Mouse (Mus musculus): ENCODE results near the gene Methig1. TPM values are rescaled to one million over a fixed set of nuclear protein-coding genes. Genes with fewer than 3 reads are reported as not detected.

Gene Methig1
- total RNA-seq, 2 experiments from 2014 or later = 0.68 TPM; not detected in 1

DNA sequence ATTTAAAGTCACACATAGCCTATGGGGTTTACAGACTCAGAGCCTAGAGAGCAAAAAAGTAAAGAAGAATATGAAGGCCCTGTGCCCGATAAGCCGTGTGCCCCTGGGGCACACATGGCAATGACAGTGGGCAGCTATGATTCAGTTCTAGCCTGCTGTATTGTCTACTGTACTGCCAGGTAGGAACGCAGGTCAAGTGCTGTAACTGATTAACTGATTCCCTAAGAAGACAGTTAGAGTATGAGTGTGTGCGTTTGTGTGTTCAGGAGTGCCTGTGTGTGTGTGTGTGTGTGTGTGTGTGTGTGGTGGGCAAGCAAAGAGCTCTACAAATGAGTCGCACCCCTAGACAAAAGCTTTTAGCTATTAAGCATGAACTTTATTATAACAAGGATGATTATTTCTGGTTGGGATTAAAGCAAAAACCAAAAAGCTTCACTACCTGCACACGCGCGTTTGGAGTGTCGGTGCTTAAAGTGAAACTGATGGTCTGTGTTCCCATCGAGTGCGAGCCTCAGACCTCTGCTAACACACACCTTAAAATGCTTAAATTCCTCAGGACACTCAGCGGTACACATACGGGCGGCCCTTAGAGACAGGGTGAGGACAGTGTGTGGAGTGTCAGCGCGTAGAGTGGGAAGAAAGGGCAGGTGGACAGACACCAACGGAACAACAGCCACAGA is 34.7 kb downstream of the Methig1 start:
- H3K27ac ChIP-seq = no peak overlapping the region
- no peak overlapping the region for H3K4me3 ChIP-seq
- intact Hi-C loops (cut with DNase I) = no loop called here
- TF ChIP-seq CTCF (IDR thresholded peaks at IDR 0.05) = no peak
- no peak for DNase-seq (ENCODE audit: extremely low spot score in 1 of 2, low spot score in 2 of 2)

DNA sequence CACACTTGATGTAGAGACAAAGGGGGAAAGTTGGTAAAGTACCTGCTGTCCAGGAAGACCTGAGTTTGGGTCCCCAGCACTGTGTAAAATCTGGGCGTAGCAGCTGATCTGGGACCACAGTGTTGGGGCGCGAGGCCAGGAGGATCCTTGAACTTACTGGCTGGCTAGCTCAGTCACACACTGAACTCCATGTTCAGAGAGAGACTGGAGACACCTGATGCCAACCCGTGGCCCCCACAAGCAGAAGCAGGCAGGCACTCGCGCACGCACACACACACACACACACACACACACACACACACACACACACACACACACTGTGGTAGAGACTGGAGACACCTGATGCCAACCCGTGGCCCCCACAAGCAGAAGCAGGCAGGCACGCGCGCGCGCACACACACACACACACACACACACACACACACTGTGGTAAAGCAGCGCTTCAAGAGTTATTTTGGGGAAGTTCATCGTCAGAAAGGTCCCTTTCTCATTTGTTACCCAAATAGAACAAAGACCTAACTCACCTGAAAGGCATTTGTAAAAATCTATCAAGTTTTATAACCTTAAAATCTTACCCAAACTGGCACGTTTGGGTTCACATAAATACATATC is 35.4 kb downstream of the Methig1 start:
- no peak for DNase-seq (ENCODE audit: extremely low spot score in 1 of 2, low spot score in 2 of 2)
- no peak overlapping the region for H3K4me3 ChIP-seq
- H3K27ac ChIP-seq = no peak overlapping the region
- intact Hi-C loops (cut with DNase I) = no loop called here
- TF ChIP-seq CTCF (IDR thresholded peaks at IDR 0.05) = no peak

DNA sequence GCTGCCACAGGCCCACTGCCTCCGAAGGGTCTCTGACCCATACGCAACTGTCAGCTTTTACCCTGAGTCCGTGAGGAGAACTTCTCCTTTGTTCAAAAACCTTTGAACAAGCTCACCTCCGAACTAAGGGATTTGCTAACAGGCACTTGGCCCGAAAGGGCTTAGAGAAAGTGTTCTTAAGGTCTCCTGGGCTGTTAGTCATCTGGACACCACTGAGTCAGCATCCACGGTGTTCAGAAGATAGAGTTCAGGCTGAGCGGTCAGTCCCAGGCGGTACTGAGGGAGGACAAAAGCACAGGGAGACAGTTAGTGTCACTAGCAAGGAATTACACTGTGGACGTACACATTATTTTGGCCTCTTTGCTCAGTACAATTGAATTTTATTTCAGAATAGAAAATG is 35.9 kb downstream of the Methig1 start:
- DNase-seq (ENCODE audit: extremely low spot score in 1 of 2, low spot score in 2 of 2) = no peak
- TF ChIP-seq CTCF (IDR thresholded peaks at IDR 0.05) = no peak
- no peak overlapping the region for H3K4me3 ChIP-seq
- intact Hi-C loops (cut with DNase I) = no loop called here
- H3K27ac ChIP-seq = no peak overlapping the region

DNA sequence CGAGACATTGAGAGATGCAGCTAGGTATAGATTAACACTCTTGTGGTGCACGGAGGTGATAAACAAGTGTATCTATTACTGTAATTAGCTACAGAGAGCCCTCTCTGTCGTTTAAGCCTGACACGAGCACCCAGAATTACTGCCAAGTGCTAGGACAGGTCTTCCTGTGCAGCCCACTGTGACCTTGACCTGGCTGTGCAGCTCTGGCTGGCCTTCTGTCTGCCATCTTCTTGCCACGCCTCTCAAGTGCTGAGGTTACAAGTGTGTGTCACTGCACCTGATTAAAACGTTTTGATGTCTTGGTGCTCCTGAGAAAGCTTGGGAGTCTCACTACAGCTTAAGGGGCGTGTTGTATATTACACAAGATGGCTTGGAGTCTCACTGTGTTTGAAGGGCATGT is 38.1 kb downstream of the Methig1 start:
- TF ChIP-seq CTCF (IDR thresholded peaks at IDR 0.05) = no peak
- Histone ChIP-seq H3K4me3 (no peak overlapping the region), H3K27ac (no peak overlapping the region)
- no peak for DNase-seq (ENCODE audit: extremely low spot score in 1 of 2, low spot score in 2 of 2)
- intact Hi-C loops (cut with DNase I) = no loop called here

DNA sequence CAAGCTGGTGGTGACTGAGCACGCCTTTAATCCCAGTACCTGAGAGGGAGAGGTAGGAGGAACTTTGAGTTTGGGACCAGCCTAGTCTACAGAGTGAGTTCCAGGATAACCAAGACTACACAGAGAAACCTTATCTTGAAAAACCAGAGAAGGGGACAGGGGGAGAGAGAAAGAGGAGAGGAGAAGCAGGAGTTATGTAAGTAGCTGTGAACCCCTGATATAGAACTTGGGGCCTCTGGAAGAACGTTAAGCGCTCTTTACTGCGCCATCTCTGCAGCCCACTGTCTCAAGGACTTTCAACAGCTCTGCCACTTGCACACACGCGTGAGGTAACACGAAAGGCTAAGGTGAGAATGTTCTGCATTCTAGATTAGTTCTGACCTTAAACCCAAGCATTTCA is 38.6 kb downstream of the Methig1 start:
- Histone ChIP-seq H3K4me3 (no peak overlapping the region), H3K27ac (no peak overlapping the region)
- intact Hi-C loops (cut with DNase I) = no loop called here
- TF ChIP-seq CTCF (IDR thresholded peaks at IDR 0.05) = no peak
- no peak for DNase-seq (ENCODE audit: extremely low spot score in 1 of 2, low spot score in 2 of 2)

- no peak for DNase-seq (ENCODE audit: extremely low spot score in 1 of 2, low spot score in 2 of 2)
- no peak for TF ChIP-seq CTCF (IDR thresholded peaks at IDR 0.05)
- intact Hi-C loops (cut with DNase I) = no loop called here
Measured at GRCm38 (mm10) chr15:100393016-100393415, 40.1 kb downstream of the Methig1 start.

GRCm38 (mm10) chr15:100395561-100395960 is 42.6 kb downstream of the Methig1 start:
- TF ChIP-seq CTCF (IDR thresholded peaks at IDR 0.05) = peak; percentile 4; the same call in 1 of the 2 replicates
- DNase-seq (ENCODE audit: extremely low spot score in 1 of 2, low spot score in 2 of 2) = no peak
- Histone ChIP-seq H3K27ac (no peak overlapping the region), H3K4me3 (no peak overlapping the region)
- intact Hi-C loops (cut with DNase I) = no loop called here

More at GRCm38 (mm10) chr15:100393016-100393415, 40.1 kb downstream of the Methig1 start:
- Histone ChIP-seq H3K4me3 (no peak overlapping the region), H3K27ac (no peak overlapping the region)

GRCm38 (mm10) chr15:100400592-100401250 is 47.8 kb downstream of the Methig1 start:
- H3K27ac ChIP-seq = no peak overlapping the region
- TF ChIP-seq CTCF (IDR thresholded peaks at IDR 0.05) = no peak
- DNase-seq (ENCODE audit: extremely low spot score in 1 of 2, low spot score in 2 of 2) = no peak
- H3K4me3 ChIP-seq = no peak overlapping the region
- intact Hi-C loops (cut with DNase I) = no loop called here

DNA sequence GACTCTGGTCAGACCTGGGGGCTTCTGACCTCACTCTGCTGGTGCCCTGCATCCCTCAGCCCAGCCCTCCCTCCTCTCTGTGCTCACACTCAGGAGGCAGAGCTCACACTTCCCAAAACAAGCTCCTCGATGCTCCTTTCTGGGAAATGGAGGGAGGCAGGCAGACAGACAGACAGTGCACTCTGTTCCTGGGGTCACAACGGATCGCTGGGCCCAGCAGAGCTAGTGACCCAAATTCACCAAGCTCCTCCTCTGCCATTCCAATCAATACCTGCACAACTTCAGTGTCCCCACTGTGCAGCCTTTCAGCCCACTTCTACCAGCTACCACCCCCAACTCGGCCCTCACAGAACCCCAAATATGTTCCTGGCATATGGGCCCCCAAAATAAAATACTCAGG is 48.9 kb downstream of the Methig1 start:
- intact Hi-C loops (cut with DNase I) = no loop called here
- Histone ChIP-seq H3K4me3 (no peak overlapping the region), H3K27ac (no peak overlapping the region)
- no peak for TF ChIP-seq CTCF (IDR thresholded peaks at IDR 0.05)
- DNase-seq (ENCODE audit: extremely low spot score in 1 of 2, low spot score in 2 of 2) = no peak

GRCm38 (mm10) chr15:100402347-100402746 is 49.4 kb downstream of the Methig1 start:
- Histone ChIP-seq H3K4me3 (no peak overlapping the region), H3K27ac (no peak overlapping the region)
- no peak for DNase-seq (ENCODE audit: extremely low spot score in 1 of 2, low spot score in 2 of 2)
- intact Hi-C loops (cut with DNase I) = no loop called here
- no peak for TF ChIP-seq CTCF (IDR thresholded peaks at IDR 0.05)

- DNase-seq (ENCODE audit: extremely low spot score in 1 of 2, low spot score in 2 of 2) = no peak
- H3K4me3 ChIP-seq = no peak overlapping the region
- intact Hi-C loops (cut with DNase I) = no loop called here
- no peak overlapping the region for H3K27ac ChIP-seq
- no peak for TF ChIP-seq CTCF (IDR thresholded peaks at IDR 0.05)
Measured at GRCm38 (mm10) chr15:100402798-100403197, 49.8 kb downstream of the Methig1 start.

GRCm38 (mm10) chr15:100403318-100404000 is 50.5 kb downstream of the Methig1 start:
- TF ChIP-seq CTCF (IDR thresholded peaks at IDR 0.05) = no peak
- H3K27ac ChIP-seq = no peak overlapping the region
- no peak for DNase-seq (ENCODE audit: extremely low spot score in 1 of 2, low spot score in 2 of 2)
- H3K4me3 ChIP-seq = no peak overlapping the region
- intact Hi-C loops (cut with DNase I) = no loop called here

All from left cerebral cortex, adult 2 months (tissue).